Mouse (Mus musculus): ENCODE results near the gene Camk2g.

DNA sequence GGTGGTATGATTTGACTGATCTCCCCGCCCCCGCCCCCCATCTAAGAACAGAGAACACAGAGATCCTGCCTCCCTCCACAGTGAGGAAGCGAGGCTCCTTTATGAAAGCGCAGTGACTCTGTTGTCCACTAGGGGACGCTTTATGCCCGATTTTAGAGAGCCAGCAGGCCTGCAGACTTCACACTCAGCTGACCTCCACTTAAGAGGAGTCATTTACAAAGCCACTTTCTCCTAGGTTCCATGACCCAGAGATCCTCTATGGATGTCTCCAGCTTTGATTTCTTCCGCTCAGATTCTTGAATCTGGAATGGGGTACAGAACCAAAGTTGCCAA lies 9.7 kb upstream of the Camk2g start:
- TF ChIP-seq POLR2A (IDR thresholded peaks at IDR 0.05; ENCODE audit: insufficient read length, low read depth) (no peak), POLR2AphosphoS2 (IDR thresholded peaks at IDR 0.05; ENCODE audit: insufficient read length, low read depth) (no peak), E2F4 (IDR thresholded peaks at IDR 0.05; ENCODE audit: insufficient read depth) (no peak)

All from myocyte (in vitro differentiated cells).